Mouse (Mus musculus): ENCODE measurements around the gene Apbb1. TPM values are rescaled to one million over a fixed set of nuclear protein-coding genes. Genes with fewer than 3 reads are reported as not detected.

Gene Apbb1
- polyA plus RNA-seq, 1 experiment from 2014 or later = 58.3 TPM

GRCm38 (mm10) chr7:105602860-105603623 is 21.6 kb upstream of the Apbb1 start:
- no peaks in the 10 kb centered on the region for H3K36me3 ChIP-seq
- H3K9ac ChIP-seq = no peak overlapping the region
- no peaks in the 10 kb centered on the region for H3K4me1 ChIP-seq
- peaks cover 8% of the 10 kb centered on the region for H3K9me3 ChIP-seq
- no peak overlapping the region for H3K4me2 ChIP-seq (replicated peaks)
- H3K4me3 ChIP-seq = no peak overlapping the region
- no peak overlapping the region for H3K27ac ChIP-seq
- WGBS = 37% methylated on average over 9 of the region's 9 CpGs
- H3K27me3 ChIP-seq = no peaks in the 10 kb centered on the region
- ATAC-seq (ENCODE audit: low FRiP score, low read depth) = 0 out of 2 replicates have a peak, but pooled peaks have one; percentile 40

GRCm38 (mm10) chr7:105590097-105590496 is 8.6 kb upstream of the Apbb1 start:
- Histone ChIP-seq H3K4me3 (no peak overlapping the region), H3K27ac (no peak overlapping the region), H3K4me2 (replicated peaks) (no peak overlapping the region), H3K9ac (no peak overlapping the region), H3K36me3 (no peaks in the 10 kb centered on the region), H3K4me1 (no peaks in the 10 kb centered on the region), H3K9me3 (no peaks in the 10 kb centered on the region), H3K27me3 (no peaks in the 10 kb centered on the region)
- 44% methylated on average over 7 of the region's 7 CpGs for WGBS
- no peak for ATAC-seq (ENCODE audit: low FRiP score, low read depth)

GRCm38 (mm10) chr7:105588325-105588912 is 7.0 kb upstream of the Apbb1 start:
- Histone ChIP-seq H3K4me1 (no peaks in the 10 kb centered on the region), H3K4me2 (replicated peaks) (no peak overlapping the region), H3K4me3 (no peak overlapping the region), H3K27ac (no peak overlapping the region), H3K27me3 (no peaks in the 10 kb centered on the region), H3K9ac (no peak overlapping the region), H3K9me3 (no peaks in the 10 kb centered on the region), H3K36me3 (no peaks in the 10 kb centered on the region)
- no peak for ATAC-seq (ENCODE audit: low FRiP score, low read depth)
- 73% methylated on average over 9 of the region's 9 CpGs for WGBS

- WGBS = 78% methylated on average over 2 of the region's 2 CpGs
- Histone ChIP-seq H3K9me3 (no peaks in the 10 kb centered on the region), H3K4me2 (replicated peaks) (peak overlapping the region; percentile 75), H3K36me3 (no peaks in the 10 kb centered on the region), H3K4me1 (peaks cover 17% of the 10 kb centered on the region), H3K27me3 (no peaks in the 10 kb centered on the region), H3K4me3 (peak overlapping the region; percentile 83), H3K9ac (no peak overlapping the region), H3K27ac (no peak overlapping the region)
- ATAC-seq (ENCODE audit: low FRiP score, low read depth) = no peak
Measured at GRCm38 (mm10) chr7:105581959-105582358, 506 bp upstream of the Apbb1 start.

- peak overlapping the region; percentile 75 for H3K4me2 ChIP-seq (replicated peaks)
- H3K9me3 ChIP-seq = no peaks in the 10 kb centered on the region
Measured at GRCm38 (mm10) chr7:105580627-105581089, 795 bp downstream of the Apbb1 start.

GRCm38 (mm10) chr7:105578481-105578880 is 3.0 kb downstream of the Apbb1 start:
- 73% methylated on average over 2 of the region's 2 CpGs for WGBS
- peaks cover 17% of the 10 kb centered on the region for H3K4me1 ChIP-seq
- H3K9ac ChIP-seq = no peak overlapping the region
- H3K27ac ChIP-seq = no peak overlapping the region
- no peak overlapping the region for H3K4me2 ChIP-seq (replicated peaks)
- ATAC-seq (ENCODE audit: low FRiP score, low read depth) = no peak
- no peaks in the 10 kb centered on the region for H3K9me3 ChIP-seq
- no peak overlapping the region for H3K4me3 ChIP-seq
- H3K27me3 ChIP-seq = no peaks in the 10 kb centered on the region
- H3K36me3 ChIP-seq = peaks cover 13% of the 10 kb centered on the region

More at GRCm38 (mm10) chr7:105580627-105581089, 795 bp downstream of the Apbb1 start:
- Histone ChIP-seq H3K27me3 (no peaks in the 10 kb centered on the region), H3K27ac (peak overlapping the region; percentile 55), H3K36me3 (no peaks in the 10 kb centered on the region), H3K4me3 (peak overlapping the region; percentile 83), H3K4me1 (peaks cover 17% of the 10 kb centered on the region), H3K9ac (peak overlapping the region; percentile 87)
- WGBS = under 1% methylated on average over 16 of the region's 22 CpGs
- ATAC-seq (ENCODE audit: low FRiP score, low read depth) = peak; percentile 49

GRCm38 (mm10) chr7:105577377-105577871 is 4.0 kb downstream of the Apbb1 start:
- Histone ChIP-seq H3K4me1 (peaks cover 17% of the 10 kb centered on the region), H3K36me3 (peaks cover 24% of the 10 kb centered on the region), H3K27ac (no peak overlapping the region), H3K4me2 (replicated peaks) (no peak overlapping the region), H3K27me3 (no peaks in the 10 kb centered on the region), H3K9me3 (no peaks in the 10 kb centered on the region), H3K4me3 (no peak overlapping the region), H3K9ac (no peak overlapping the region)
- ATAC-seq (ENCODE audit: low FRiP score, low read depth) = no peak
- 92% methylated on average over 6 of the region's 6 CpGs for WGBS

GRCm38 (mm10) chr7:105576166-105576748 is 5.2 kb downstream of the Apbb1 start:
- ATAC-seq (ENCODE audit: low FRiP score, low read depth) = no peak
- Histone ChIP-seq H3K27ac (no peak overlapping the region), H3K4me2 (replicated peaks) (no peak overlapping the region), H3K9me3 (no peaks in the 10 kb centered on the region), H3K4me3 (no peak overlapping the region), H3K27me3 (no peaks in the 10 kb centered on the region), H3K36me3 (peaks cover 29% of the 10 kb centered on the region), H3K4me1 (peaks cover 17% of the 10 kb centered on the region), H3K9ac (no peak overlapping the region)
- 36% methylated on average over 3 of the region's 3 CpGs for WGBS

- Histone ChIP-seq H3K4me1 (peaks cover 23% of the 10 kb centered on the region), H3K27me3 (no peaks in the 10 kb centered on the region), H3K9ac (no peak overlapping the region), H3K27ac (no peak overlapping the region), H3K4me3 (no peak overlapping the region), H3K4me2 (replicated peaks) (no peak overlapping the region), H3K9me3 (no peaks in the 10 kb centered on the region), H3K36me3 (peaks cover 29% of the 10 kb centered on the region)
- WGBS = 86% methylated on average over 4 of the region's 4 CpGs
- ATAC-seq (ENCODE audit: low FRiP score, low read depth) = no peak
Measured at GRCm38 (mm10) chr7:105574537-105574936, 6.9 kb downstream of the Apbb1 start.

GRCm38 (mm10) chr7:105572949-105573348 is 8.5 kb downstream of the Apbb1 start:
- H3K9ac ChIP-seq = no peak overlapping the region
- ATAC-seq (ENCODE audit: low FRiP score, low read depth) = no peak
- H3K27ac ChIP-seq = no peak overlapping the region
- no peaks in the 10 kb centered on the region for H3K27me3 ChIP-seq
- H3K4me2 ChIP-seq (replicated peaks) = no peak overlapping the region
- H3K4me1 ChIP-seq = peaks cover 26% of the 10 kb centered on the region
- 92% methylated on average over 8 of the region's 8 CpGs for WGBS
- peaks cover 30% of the 10 kb centered on the region for H3K36me3 ChIP-seq
- H3K4me3 ChIP-seq = no peak overlapping the region
- H3K9me3 ChIP-seq = no peaks in the 10 kb centered on the region

- no peak overlapping the region for H3K9ac ChIP-seq
- WGBS = 78% methylated on average over 4 of the region's 4 CpGs
- peaks cover 52% of the 10 kb centered on the region for H3K36me3 ChIP-seq
- no peak overlapping the region for H3K27ac ChIP-seq
- ATAC-seq (ENCODE audit: low FRiP score, low read depth) = no peak
- H3K4me1 ChIP-seq = peaks cover 26% of the 10 kb centered on the region
- H3K27me3 ChIP-seq = no peaks in the 10 kb centered on the region
- H3K4me2 ChIP-seq (replicated peaks) = no peak overlapping the region
- no peak overlapping the region for H3K4me3 ChIP-seq
- no peaks in the 10 kb centered on the region for H3K9me3 ChIP-seq
Measured at GRCm38 (mm10) chr7:105570756-105571155, 10.7 kb downstream of the Apbb1 start.

All from limb, embryonic 13.5 days (tissue).